In the genomic region with DNA sequence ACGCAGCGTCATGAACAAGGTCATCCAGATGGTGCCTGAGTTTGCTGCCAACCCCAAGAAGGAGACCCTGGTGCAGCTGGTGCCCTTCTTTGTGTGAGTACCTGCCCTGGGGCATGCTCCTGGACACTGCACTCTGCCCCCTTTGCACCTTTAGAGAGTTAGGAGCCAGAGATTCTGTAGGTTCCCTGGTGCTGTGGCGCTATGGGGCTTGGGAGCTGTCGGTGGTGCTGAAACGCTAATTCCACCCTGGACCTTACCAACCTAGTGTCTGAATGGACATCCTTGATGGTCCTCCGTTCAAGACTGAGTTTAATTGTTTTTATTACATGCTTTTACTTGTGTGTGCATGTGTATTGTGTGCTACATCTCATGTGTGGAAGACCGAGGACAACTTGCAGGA, we compare ENCODE assay signal across 12 mouse cellular contexts.
DNase-seq lines count a peak whose midpoint lies in the region; ATAC-seq lines count a peak whose summit lies in the region.
"Had no signal": no experiment of that assay in that cellular context is flagged by ENCODE, and none has a peak within 500 bp of the region (broad histone marks: within the 10 kb centered on the region; RNA-seq: fewer than 3 reads in every experiment).

No protein-coding gene starts in this region.

- no peaks in the 10 kb centered on the region for H3K4me1 ChIP-seq in midbrain, embryonic 10.5 days
- no peaks in the 10 kb centered on the region for H3K4me1 ChIP-seq in midbrain, embryonic 14.5 days (ENCODE audit: control insufficient read depth, insufficient read depth, low read length)
- H3K4me1 ChIP-seq in embryonic facial prominence, embryonic 11.5 days (ENCODE audit: control insufficient read depth, insufficient read depth, low read length): no peaks in the 10 kb centered on the region
- H3K4me1 ChIP-seq in forebrain, embryonic 14.5 days (ENCODE audit: control insufficient read depth, insufficient read depth, low read length): no peaks in the 10 kb centered on the region
- H3K4me1 ChIP-seq: heart, embryonic 13.5 days had no signal

- no peak for ATAC-seq in midbrain, embryonic 14.5 days (ENCODE audit: low FRiP score, low TSS enrichment)
- ATAC-seq in embryonic facial prominence, embryonic 11.5 days (replicated peaks; ENCODE audit: insufficient number of reproducible peaks, low FRiP score, low TSS enrichment, low read depth): no peak
- ATAC-seq in forebrain, embryonic 14.5 days: no peak

- peak; percentile 46 for DNase-seq in adrenal gland, postnatal 14 days
- DNase-seq in adrenal gland, adult 8-10 months: no peak
- peak; percentile 23 for DNase-seq in midbrain, embryonic 10.5 days (ENCODE audit: low spot score)
- DNase-seq in midbrain, embryonic 14.5 days: no peak
- DNase-seq in embryonic facial prominence, embryonic 11.5 days (ENCODE audit: low spot score): peak; percentile 78
- DNase-seq in retina, embryonic 14.5 days (ENCODE audit: low spot score): peak; percentile 48
- DNase-seq in forebrain, embryonic 14.5 days (ENCODE audit: low spot score): no peak
- no peak for DNase-seq in frontal cortex, postnatal 10 days (ENCODE audit: low spot score in 2 of 2)
- DNase-seq: lung, adult 18-20 months had no signal

- no peak overlapping the region for H3K4me3 ChIP-seq in midbrain, embryonic 10.5 days
- H3K4me3 ChIP-seq in midbrain, embryonic 14.5 days (replicated peaks; ENCODE audit: low read depth, low read length): no peak overlapping the region
- no peak overlapping the region for H3K4me3 ChIP-seq in embryonic facial prominence, embryonic 11.5 days (ENCODE audit: low read depth, low read length)
- H3K4me3 ChIP-seq in forebrain, embryonic 14.5 days (ENCODE audit: low read depth, low read length): no peak overlapping the region
- H3K4me3 ChIP-seq: erythroblast, embryonic 14.5 days; heart, embryonic 13.5 days; layer of hippocampus, adult 2 months had no signal

- no peaks in the 10 kb centered on the region for H3K27me3 ChIP-seq in midbrain, embryonic 10.5 days (ENCODE audit: low read depth, poor library complexity, severe bottlenecking)
- H3K27me3 ChIP-seq in midbrain, embryonic 14.5 days (ENCODE audit: control insufficient read depth, insufficient read depth, low read length): no peaks in the 10 kb centered on the region
- no peaks in the 10 kb centered on the region for H3K27me3 ChIP-seq in embryonic facial prominence, embryonic 11.5 days (ENCODE audit: control insufficient read depth, insufficient read depth, low read length)
- H3K27me3 ChIP-seq in forebrain, embryonic 14.5 days (replicated peaks; ENCODE audit: control insufficient read depth, insufficient read depth, low read length): no peaks in the 10 kb centered on the region
- H3K27me3 ChIP-seq: heart, embryonic 13.5 days had no signal

- WGBS in midbrain, embryonic 10.5 days: 58% methylated on average over 7 of the region's 7 CpGs
- WGBS in midbrain, embryonic 14.5 days: 55% methylated on average over 7 of the region's 7 CpGs
- 53% methylated on average over 7 of the region's 7 CpGs for WGBS in embryonic facial prominence, embryonic 11.5 days
- WGBS in forebrain, embryonic 14.5 days: 48% methylated on average over 7 of the region's 7 CpGs

- H3K4me2 ChIP-seq in midbrain, embryonic 14.5 days (ENCODE audit: low read length): no peak overlapping the region
- H3K4me2 ChIP-seq in embryonic facial prominence, embryonic 11.5 days (ENCODE audit: low read depth, low read length): no peak overlapping the region
- H3K4me2 ChIP-seq in forebrain, embryonic 14.5 days (ENCODE audit: low read length): no peak overlapping the region
- H3K4me2 ChIP-seq: heart, embryonic 13.5 days had no signal

- no peaks in the 10 kb centered on the region for H3K9me3 ChIP-seq in midbrain, embryonic 10.5 days (replicated peaks)
- no peaks in the 10 kb centered on the region for H3K9me3 ChIP-seq in midbrain, embryonic 14.5 days (ENCODE audit: control insufficient read depth, low read length)
- no peaks in the 10 kb centered on the region for H3K9me3 ChIP-seq in embryonic facial prominence, embryonic 11.5 days (replicated peaks; ENCODE audit: control insufficient read depth, low read length)
- no peaks in the 10 kb centered on the region for H3K9me3 ChIP-seq in forebrain, embryonic 14.5 days (replicated peaks; ENCODE audit: control insufficient read depth, low read length)
- H3K9me3 ChIP-seq: heart, embryonic 13.5 days had no signal

- no peak overlapping the region for H3K9ac ChIP-seq in midbrain, embryonic 14.5 days (replicated peaks; ENCODE audit: low read length)
- H3K9ac ChIP-seq in embryonic facial prominence, embryonic 11.5 days (replicated peaks; ENCODE audit: low read length): no peak overlapping the region
- H3K9ac ChIP-seq in forebrain, embryonic 14.5 days (ENCODE audit: low read length): no peak overlapping the region
- H3K9ac ChIP-seq: heart, embryonic 13.5 days had no signal

- no peak overlapping the region for H3K27ac ChIP-seq in midbrain, embryonic 10.5 days (replicated peaks)
- no peak overlapping the region for H3K27ac ChIP-seq in midbrain, embryonic 14.5 days (replicated peaks; ENCODE audit: low read depth, low read length)
- H3K27ac ChIP-seq in embryonic facial prominence, embryonic 11.5 days (replicated peaks; ENCODE audit: low read depth, low read length): no peak overlapping the region
- H3K27ac ChIP-seq in forebrain, embryonic 14.5 days (ENCODE audit: low read depth, low read length): no peak overlapping the region
- H3K27ac ChIP-seq: heart, embryonic 13.5 days; layer of hippocampus, adult 2 months had no signal

- no peaks in the 10 kb centered on the region for H3K36me3 ChIP-seq in midbrain, embryonic 10.5 days
- no peaks in the 10 kb centered on the region for H3K36me3 ChIP-seq in midbrain, embryonic 14.5 days (ENCODE audit: control insufficient read depth, insufficient read depth, low read length)
- no peaks in the 10 kb centered on the region for H3K36me3 ChIP-seq in embryonic facial prominence, embryonic 11.5 days (replicated peaks; ENCODE audit: control insufficient read depth, insufficient read depth, low read depth, low read length)
- no peaks in the 10 kb centered on the region for H3K36me3 ChIP-seq in forebrain, embryonic 14.5 days (ENCODE audit: control insufficient read depth, insufficient read depth, low read length)
- H3K36me3 ChIP-seq: heart, embryonic 13.5 days had no signal

Comparison
In these comparisons a context has a peak if more than half of its experiments do, and no peak if none do; other contexts are left out.
1. DNase-seq: peak in adrenal gland, postnatal 14 days (single experiment), midbrain, embryonic 10.5 days (single experiment), embryonic facial prominence, embryonic 11.5 days (single experiment) and retina, embryonic 14.5 days (single experiment); none in adrenal gland, adult 8-10 months (single experiment), midbrain, embryonic 14.5 days (single experiment), forebrain, embryonic 14.5 days (single experiment) and frontal cortex, postnatal 10 days (0 of 2).